ENCODE assay signal across 9 mouse cellular contexts in the genomic region with DNA sequence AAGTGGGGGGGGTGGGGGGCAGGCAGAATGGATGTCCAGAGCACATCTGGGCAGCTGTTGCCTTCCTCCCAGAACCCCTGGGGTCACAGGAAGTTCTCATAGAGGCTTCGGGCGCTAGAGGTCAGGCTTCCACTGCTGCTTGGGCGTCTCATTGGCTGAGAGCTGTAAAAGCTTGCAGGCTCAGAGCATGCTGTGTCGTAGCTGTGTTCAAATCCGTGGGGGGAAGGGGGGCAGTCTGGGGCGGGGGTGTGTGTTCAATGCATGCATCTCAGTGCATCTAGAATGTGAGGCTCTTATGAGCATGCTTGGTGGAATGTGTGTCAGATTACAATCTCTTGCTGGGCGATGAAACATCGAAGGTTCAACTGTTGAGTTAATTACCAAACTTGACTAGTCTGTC.
A peak's percentile ranks its signal among the peaks of the same experiment; 100 is the strongest.
DNase-seq lines count a peak whose midpoint lies in the region; ATAC-seq and TF ChIP-seq lines count a peak whose summit lies in the region.
"Had no signal": no experiment of that assay in that cellular context is flagged by ENCODE, and none has a peak within 500 bp of the region (broad histone marks: within the 10 kb centered on the region; RNA-seq: fewer than 3 reads in every experiment).

No protein-coding gene starts in this region.

- peak; percentile 34 for DNase-seq in gastrocnemius, adult 2 months
- DNase-seq in gastrocnemius, postnatal 4 days (ENCODE audit: low spot score in 2 of 2): no peak
- DNase-seq in thymus, postnatal 25 days: peak; percentile 20
- no peak for DNase-seq in thymus, postnatal 36 days
- DNase-seq in limb, embryonic 11.5 days (ENCODE audit: low spot score): peak; percentile 66
- DNase-seq in urinary bladder, postnatal 14 days (ENCODE audit: low spot score): no peak
- no peak for DNase-seq in layer of hippocampus, postnatal 36 days
- no peak for DNase-seq in gastrocnemius, adult 18-20 months (ENCODE audit: low spot score)
- DNase-seq: forebrain, postnatal 0 days had no signal

- intact Hi-C loops in gastrocnemius, adult 2 months (cut with DNase I): no loop called here

- H3K4me2 ChIP-seq in limb, embryonic 11.5 days (ENCODE audit: low read depth, severe bottlenecking): no peak overlapping the region

- TF ChIP-seq CTCF in gastrocnemius, adult 2 months (IDR thresholded peaks at IDR 0.05): peak; percentile 42

- H3K27ac ChIP-seq in gastrocnemius, adult 2 months: no peak overlapping the region
- no peak overlapping the region for H3K27ac ChIP-seq in limb, embryonic 11.5 days (replicated peaks; ENCODE audit: low read depth, low read length)

- peak; percentile 84; the same call in 1 of the 2 replicates for ATAC-seq in limb, embryonic 11.5 days (ENCODE audit: insufficient number of reproducible peaks, low FRiP score, low TSS enrichment, low read depth)
- ATAC-seq: forebrain, postnatal 0 days had no signal

- H3K9me3 ChIP-seq in limb, embryonic 11.5 days (ENCODE audit: control insufficient read depth, low read length): no peaks in the 10 kb centered on the region

- H3K27me3 ChIP-seq in limb, embryonic 11.5 days (ENCODE audit: control insufficient read depth, insufficient read depth, low read length): no peaks in the 10 kb centered on the region

- H3K9ac ChIP-seq in limb, embryonic 11.5 days (ENCODE audit: low read length): no peak overlapping the region
- H3K9ac ChIP-seq: forebrain, postnatal 0 days had no signal

- H3K4me3 ChIP-seq in gastrocnemius, adult 2 months: no peak overlapping the region
- H3K4me3 ChIP-seq in limb, embryonic 11.5 days (ENCODE audit: low read depth, low read length): no peak overlapping the region

- no peaks in the 10 kb centered on the region for H3K36me3 ChIP-seq in limb, embryonic 11.5 days (ENCODE audit: control insufficient read depth, insufficient read depth, low read length)

- 11% methylated on average over 8 of the region's 8 CpGs for WGBS in limb, embryonic 11.5 days

- H3K4me1 ChIP-seq in limb, embryonic 11.5 days (ENCODE audit: control insufficient read depth, insufficient read depth, low read length): peaks cover 8% of the 10 kb centered on the region; the same call in 1 of the 2 replicates

Comparison
In these comparisons a context has a peak if more than half of its experiments do, and no peak if none do; other contexts are left out.
1. DNase-seq: peak in gastrocnemius, adult 2 months (single experiment), thymus, postnatal 25 days (single experiment) and limb, embryonic 11.5 days (single experiment); none in gastrocnemius, postnatal 4 days (0 of 2), thymus, postnatal 36 days (0 of 2), urinary bladder, postnatal 14 days (single experiment), layer of hippocampus, postnatal 36 days (0 of 2) and gastrocnemius, adult 18-20 months (single experiment).